Mouse (Mus musculus) liver, postnatal 0 days (tissue): ENCODE measurements at regions not wholly inside any gene's neighbourhood (a gene's known extent, or its start where the extent isn't known, plus 50 kb on each side); places are given as distances from the start of the nearest gene placed in this dataset.

Experiments
- CTCF ChIP-seq: sonication (generic); IDR thresholded peaks from 2 replicates; pipeline ENCODE4 v1.5.1; 2016; ENCODE audit warnings: antibody characterized with exemption, low read depth
- EP300 ChIP-seq: IDR thresholded peaks from 2 replicates; pipeline ENCODE4 v1.6.1; 2016; ENCODE audit warnings: antibody characterized with exemption, low read depth, mild to moderate bottlenecking

GRCm38 (mm10) chr17:31751262-31751661 lies 73.7 kb downstream of the Cryaa start:
- TF ChIP-seq CTCF (peak; percentile 83), EP300 (no peak)
